Mouse (Mus musculus) liver, adult 2 months (tissue): ENCODE results near the gene Enox1.

ENCODE experiments used
- CTCF ChIP-seq: fragments of 200-500 bp; IDR thresholded peaks from 2 replicates; pipeline ENCODE4 v1.5.1; 2011; ENCODE audit warnings: low read depth, low read length, control low read depth
- POLR2A ChIP-seq: fragments of 200-500 bp; IDR thresholded peaks from 2 replicates; pipeline ENCODE4 v1.6.1; 2011; ENCODE audit warnings: low read length, control low read depth; ENCODE audit not compliant: insufficient read depth; ENCODE audit errors: extremely low read depth

DNA sequence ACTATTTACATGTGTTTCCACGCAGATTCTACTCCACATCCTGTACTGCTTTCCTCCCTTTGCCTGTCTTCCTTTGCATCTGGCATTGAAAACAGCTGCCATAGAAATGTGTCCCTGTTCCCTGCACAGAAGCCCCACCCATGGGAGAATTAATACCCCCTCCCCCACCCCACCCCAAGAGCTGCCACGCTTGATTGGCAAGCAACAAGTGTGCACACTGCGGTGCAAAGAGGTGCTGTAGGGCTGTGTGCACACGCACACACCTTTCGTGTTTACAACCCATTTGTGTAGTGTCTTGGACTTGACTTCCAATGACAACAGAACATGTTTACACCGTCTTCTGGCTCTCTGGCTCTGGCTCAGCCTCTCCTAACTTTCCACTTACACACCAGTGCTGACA lies 154.9 kb downstream of the Enox1 start:
- TF ChIP-seq CTCF (no peak), POLR2A (no peak)
